Mouse (Mus musculus): ENCODE data around the gene Slc35a2.

Slc35a2 gene

GRCm38 (mm10) chrX:7883841-7884567 lies at the start of gene Slc35a2:
Gene Slc35a2, plus strand, starts transcription at chrX:7884028.
- DNase-seq: peak; percentile 95

GRCm38 (mm10) chrX:7837146-7837545 lies 46.7 kb upstream of the Slc35a2 start:
- no peak for DNase-seq

- DNase-seq: no peak
Measured at GRCm38 (mm10) chrX:7840842-7841162, 43.0 kb upstream of the Slc35a2 start.

GRCm38 (mm10) chrX:7841163-7842162 lies 42.4 kb upstream of the Slc35a2 start, which contains the start of gene Otud5:
Gene Otud5, plus strand, starts transcription at chrX:7841364.
- peak; percentile 96 for DNase-seq

GRCm38 (mm10) chrX:7842318-7842717 lies 41.5 kb upstream of the Slc35a2 start:
- no peak for DNase-seq

GRCm38 (mm10) chrX:7847845-7848244 lies 36.0 kb upstream of the Slc35a2 start:
- DNase-seq: no peak

- DNase-seq: peak; percentile 33
Measured at GRCm38 (mm10) chrX:7854578-7854977, 29.2 kb upstream of the Slc35a2 start.

- DNase-seq: no peak
Measured at GRCm38 (mm10) chrX:7859191-7859753, 24.6 kb upstream of the Slc35a2 start.

- no peak for DNase-seq
Measured at GRCm38 (mm10) chrX:7863181-7863580, 20.6 kb upstream of the Slc35a2 start.

- DNase-seq: no peak
Measured at GRCm38 (mm10) chrX:7864551-7864950, 19.3 kb upstream of the Slc35a2 start.

GRCm38 (mm10) chrX:7865343-7865742 lies 18.5 kb upstream of the Slc35a2 start:
- DNase-seq: no peak

- DNase-seq: no peak
Measured at GRCm38 (mm10) chrX:7865786-7866185, 18.0 kb upstream of the Slc35a2 start.

GRCm38 (mm10) chrX:7867141-7867540 lies 16.7 kb upstream of the Slc35a2 start:
- no peak for DNase-seq

GRCm38 (mm10) chrX:7868506-7868905 lies 15.3 kb upstream of the Slc35a2 start:
- DNase-seq: no peak

- DNase-seq: no peak
Measured at GRCm38 (mm10) chrX:7869826-7870225, 14.0 kb upstream of the Slc35a2 start.

- DNase-seq: peak; percentile 89
Measured at GRCm38 (mm10) chrX:7878007-7878419, 5.8 kb upstream of the Slc35a2 start, which contains the start of gene Pim2. Gene Pim2, plus strand, starts transcription at chrX:7878262.

GRCm38 (mm10) chrX:7878495-7878894 lies 5.3 kb upstream of the Slc35a2 start:
- no peak for DNase-seq

- DNase-seq: peak; percentile 73
Measured at GRCm38 (mm10) chrX:7879819-7880218, 4.0 kb upstream of the Slc35a2 start.

GRCm38 (mm10) chrX:7898211-7898610 lies 14.4 kb downstream of the Slc35a2 start:
- DNase-seq: no peak

- peak; percentile 94 for DNase-seq
Measured at GRCm38 (mm10) chrX:7898880-7899874, 15.3 kb downstream of the Slc35a2 start, which contains the start of the genes Pqbp1 and Timm17b. Gene Pqbp1, minus strand, starts transcription at chrX:7899269. Gene Timm17b, plus strand, starts transcription at chrX:7899357.

GRCm38 (mm10) chrX:7904441-7904840 lies 20.6 kb downstream of the Slc35a2 start:
- DNase-seq: no peak

- DNase-seq: no peak
Measured at GRCm38 (mm10) chrX:7907735-7908134, 23.9 kb downstream of the Slc35a2 start, which contains the start of gene Gm10491. Gene Gm10491, minus strand, starts transcription at chrX:7907835.

All from kidney, adult 9 months (tissue).